Mouse (Mus musculus) neural tube, embryonic 15.5 days (tissue): Measurements from ENCODE around the gene Ddx47. TPM values are rescaled to one million over a fixed set of nuclear protein-coding genes. Genes with fewer than 3 reads are reported as not detected.

ENCODE experiments used
- ATAC-seq: fragments of 200-750 bp; cut with Nextera tagmentation; 2 replicates; pipeline ENCODE4 v1.8.0; 2017; ENCODE audit warnings: mild to moderate bottlenecking, moderate TSS enrichment, moderate library complexity; ENCODE audit not compliant: low FRiP score
- H3K27ac ChIP-seq: fragments of 300-500 bp; sonication (generic); replicated peaks from 2 replicates; pipeline ENCODE4 v1.5.1; 2015; ENCODE audit warnings: mild to moderate bottlenecking, inconsistent platforms
- H3K27me3 ChIP-seq: fragments of 300-500 bp; sonication (generic); replicated peaks from 2 replicates; pipeline ENCODE4 v1.6.1; 2015; ENCODE audit warnings: inconsistent platforms
- H3K36me3 ChIP-seq: fragments of 300-500 bp; sonication (generic); 2 replicates; pipeline ENCODE4 v1.6.1; 2015; ENCODE audit warnings: inconsistent platforms
- H3K4me1 ChIP-seq: fragments of 300-500 bp; sonication (generic); 2 replicates; pipeline ENCODE4 v1.6.1; 2015; ENCODE audit warnings: inconsistent platforms
- H3K4me2 ChIP-seq: fragments of 300-500 bp; sonication (generic); 2 replicates; pipeline ENCODE4 v1.6.1; 2015; ENCODE audit warnings: inconsistent platforms, mild to moderate bottlenecking, moderate library complexity
- H3K4me3 ChIP-seq: fragments of 300-500 bp; sonication (generic); replicated peaks from 2 replicates; pipeline ENCODE4 v1.5.1; 2015; ENCODE audit warnings: mild to moderate bottlenecking, inconsistent platforms
- H3K9ac ChIP-seq: fragments of 300-500 bp; sonication (generic); replicated peaks from 2 replicates; pipeline ENCODE4 v1.6.1; 2015; ENCODE audit warnings: mild to moderate bottlenecking, inconsistent platforms
- H3K9me3 ChIP-seq: fragments of 300-500 bp; sonication (generic); replicated peaks from 2 replicates; pipeline ENCODE4 v1.6.1; 2016; ENCODE audit warnings: inconsistent platforms
- WGBS: fragments of 180-500 bp; shearing (Covaris S2); methylation state at CpG from one replicate; pipeline ENCODE4 v1.1.7; 2015; ENCODE audit warnings: mixed read lengths; 5-methylcytosine and 5-hydroxymethylcytosine counted together
- polyA plus RNA-seq: library from polyadenylated mRNA; unstranded; fragments of >200 nt; fragmentation: Nextera tagmentation; extraction: Ambion mirVana; gene quantifications from 2 replicates; pipeline ENCODE4 v1.2.1, GENCODE M21; 2015

The Ddx47 gene
- polyA plus RNA-seq, 1 experiment from 2014 or later: 74.6 TPM

DNA sequence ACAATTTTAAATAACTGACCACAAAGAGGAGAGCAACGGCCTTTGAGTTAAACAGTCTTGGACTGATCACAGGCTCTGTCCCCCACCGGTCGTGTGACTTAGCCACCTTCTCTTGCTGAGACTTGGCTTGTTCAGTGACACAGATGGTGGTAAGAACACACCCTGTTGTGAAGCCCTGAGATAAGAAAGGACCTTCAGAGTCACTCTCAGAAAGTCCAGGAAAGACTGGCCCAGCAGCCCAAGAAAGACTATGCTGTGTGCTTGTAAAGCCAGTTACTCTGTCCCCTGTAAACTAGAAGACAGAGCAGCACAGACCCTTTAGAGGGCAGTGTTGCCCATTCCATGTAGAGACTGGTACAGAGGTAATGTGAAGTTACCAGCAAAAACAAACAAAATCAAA is 26.7 kb upstream of the Ddx47 start:
- H3K27ac ChIP-seq: no peak overlapping the region
- no peak for ATAC-seq
- H3K36me3 ChIP-seq: no peaks in the 10 kb centered on the region
- peaks cover 20% of the 10 kb centered on the region for H3K4me1 ChIP-seq
- H3K27me3 ChIP-seq: no peaks in the 10 kb centered on the region
- 0 out of 2 replicates have a peak overlapping the region, but pooled peaks have one; percentile 2 for H3K4me3 ChIP-seq
- peak overlapping the region; percentile 91; the same call in 1 of the 2 replicates for H3K4me2 ChIP-seq
- H3K9me3 ChIP-seq: no peaks in the 10 kb centered on the region
- H3K9ac ChIP-seq: no peak overlapping the region
- 67% methylated on average over 3 of the region's 3 CpGs for WGBS

DNA sequence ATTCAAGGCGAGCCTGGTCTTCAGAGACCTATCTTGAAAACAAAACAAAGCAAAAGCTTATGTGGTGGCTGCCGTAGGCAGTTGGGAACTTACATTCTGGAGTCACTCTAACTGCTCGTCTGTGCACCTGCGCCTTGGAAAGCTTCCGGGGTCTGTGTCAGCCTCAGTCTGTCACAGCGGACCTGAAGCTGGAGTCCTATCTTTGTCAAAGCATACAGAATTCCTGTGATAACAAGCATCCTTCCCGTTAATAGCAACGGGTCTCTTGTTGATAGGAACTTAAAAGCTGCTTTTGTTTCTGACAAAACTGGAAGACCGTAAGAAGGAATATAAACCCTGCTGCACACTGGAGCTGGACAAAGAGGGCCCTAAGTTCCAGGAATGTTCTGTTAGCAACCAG is 23.0 kb upstream of the Ddx47 start:
- H3K36me3 ChIP-seq: no peaks in the 10 kb centered on the region
- H3K4me1 ChIP-seq: peaks cover 11% of the 10 kb centered on the region
- no peak for ATAC-seq
- H3K9me3 ChIP-seq: no peaks in the 10 kb centered on the region
- H3K4me2 ChIP-seq: no peak overlapping the region
- no peak overlapping the region for H3K4me3 ChIP-seq
- no peak overlapping the region for H3K27ac ChIP-seq
- H3K27me3 ChIP-seq: no peaks in the 10 kb centered on the region
- H3K9ac ChIP-seq: no peak overlapping the region
- 84% methylated on average over 9 of the region's 9 CpGs for WGBS

DNA sequence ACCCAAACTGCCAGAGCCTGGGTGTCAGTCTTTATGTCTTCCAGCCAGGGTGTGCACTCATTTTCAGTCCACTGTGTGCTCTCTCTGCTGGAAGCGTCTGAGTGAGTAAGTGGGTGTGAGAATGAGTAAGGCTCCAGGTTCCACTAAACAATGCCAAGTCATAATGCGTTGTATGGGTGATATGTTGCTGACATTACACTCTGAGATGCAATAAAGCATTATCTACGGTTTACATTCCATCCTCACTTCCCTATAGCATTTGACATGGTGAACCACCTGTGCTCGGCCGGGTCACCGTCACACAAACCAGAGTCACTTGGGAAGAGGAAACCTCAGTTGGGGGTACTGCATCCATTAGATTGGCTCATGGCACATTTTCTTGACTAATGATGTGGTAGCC is 20.7 kb upstream of the Ddx47 start:
- ATAC-seq: no peak
- WGBS: 88% methylated on average over 6 of the region's 6 CpGs

DNA sequence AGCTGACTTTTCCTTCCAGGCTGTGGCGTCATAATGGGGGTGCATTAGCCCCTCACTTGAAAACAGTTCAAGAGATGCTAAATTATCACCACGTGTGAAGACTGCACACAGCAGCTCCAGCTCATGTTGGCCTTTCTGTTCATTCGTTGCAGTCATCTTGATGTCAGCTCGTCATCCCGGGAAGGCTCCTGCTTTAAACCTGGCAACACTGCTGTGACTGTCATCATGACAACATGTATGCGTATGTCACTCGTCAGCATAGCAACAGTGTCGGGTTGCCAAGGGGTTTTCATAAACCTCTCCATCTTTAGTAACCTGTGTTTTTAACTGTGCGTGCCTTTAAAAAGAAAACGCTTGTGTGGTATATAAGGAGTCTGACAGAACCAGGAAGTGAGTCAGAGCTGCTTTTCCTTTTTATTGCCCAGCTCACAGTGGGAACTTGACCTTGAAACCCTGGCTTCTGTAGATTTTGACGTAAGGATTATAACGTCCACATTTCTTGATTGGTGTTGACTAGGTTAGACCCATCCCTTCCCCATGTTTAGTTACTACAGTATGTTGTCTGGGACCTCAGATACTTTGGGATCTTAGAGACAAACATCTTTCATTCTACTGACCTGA is 17.3 kb upstream of the Ddx47 start:
- WGBS: 79% methylated on average over 12 of the region's 12 CpGs
- no peak overlapping the region for H3K4me2 ChIP-seq
- H3K9ac ChIP-seq: no peak overlapping the region
- no peaks in the 10 kb centered on the region for H3K9me3 ChIP-seq
- no peaks in the 10 kb centered on the region for H3K36me3 ChIP-seq
- H3K27ac ChIP-seq: no peak overlapping the region
- no peak overlapping the region for H3K4me3 ChIP-seq
- no peaks in the 10 kb centered on the region for H3K4me1 ChIP-seq
- no peaks in the 10 kb centered on the region for H3K27me3 ChIP-seq
- no peak for ATAC-seq

More for the DNA sequence above, 20.7 kb upstream of the Ddx47 start:
- Histone ChIP-seq H3K27ac (no peak overlapping the region), H3K36me3 (no peaks in the 10 kb centered on the region), H3K9ac (no peak overlapping the region), H3K4me3 (no peak overlapping the region), H3K4me2 (no peak overlapping the region), H3K9me3 (no peaks in the 10 kb centered on the region), H3K4me1 (no peaks in the 10 kb centered on the region), H3K27me3 (no peaks in the 10 kb centered on the region)

DNA sequence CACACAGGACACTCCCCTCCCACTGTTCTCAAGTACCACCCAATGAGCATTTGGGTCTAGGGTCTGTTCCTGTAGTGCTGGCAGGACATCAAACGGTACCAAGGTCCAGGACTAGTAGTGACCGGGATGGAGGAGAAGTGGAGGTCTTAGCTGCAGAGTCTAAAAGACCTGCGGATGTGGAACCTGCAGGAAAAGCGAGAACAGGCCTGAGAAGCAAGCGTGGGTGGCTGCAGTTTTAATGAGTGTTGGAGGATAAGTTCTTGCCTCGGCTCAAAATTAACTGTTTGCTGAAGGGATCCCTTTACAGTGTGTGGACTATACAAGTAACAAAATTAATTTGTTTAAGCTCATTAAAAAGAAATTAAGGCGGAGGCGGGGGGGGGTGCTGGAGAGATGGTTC is 16.4 kb upstream of the Ddx47 start:
- no peak overlapping the region for H3K4me3 ChIP-seq
- no peaks in the 10 kb centered on the region for H3K27me3 ChIP-seq
- no peaks in the 10 kb centered on the region for H3K4me1 ChIP-seq
- H3K9ac ChIP-seq: no peak overlapping the region
- 81% methylated on average over 8 of the region's 8 CpGs for WGBS
- no peaks in the 10 kb centered on the region for H3K36me3 ChIP-seq
- no peak for ATAC-seq
- H3K27ac ChIP-seq: no peak overlapping the region
- no peaks in the 10 kb centered on the region for H3K9me3 ChIP-seq
- H3K4me2 ChIP-seq: no peak overlapping the region

DNA sequence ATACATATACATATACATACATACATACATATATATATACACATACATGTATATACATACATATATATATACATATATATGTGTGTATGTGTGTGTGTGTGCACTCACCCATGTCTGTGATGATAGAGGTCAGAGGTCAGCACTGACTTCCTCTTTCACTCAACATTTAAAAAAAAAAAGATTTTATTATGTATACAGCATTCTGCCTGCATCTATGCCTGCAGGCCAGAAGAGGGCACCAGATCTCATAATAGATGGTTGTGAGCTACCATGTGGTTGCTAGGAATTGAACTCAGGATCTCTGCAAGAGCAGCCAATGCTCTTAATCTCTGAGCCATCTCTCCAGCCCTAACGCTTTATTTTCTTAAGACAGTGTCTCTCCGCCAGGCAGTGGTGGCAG is 14.5 kb upstream of the Ddx47 start:
- 91% methylated on average over 2 of the region's 2 CpGs for WGBS
- ATAC-seq: no peak

DNA sequence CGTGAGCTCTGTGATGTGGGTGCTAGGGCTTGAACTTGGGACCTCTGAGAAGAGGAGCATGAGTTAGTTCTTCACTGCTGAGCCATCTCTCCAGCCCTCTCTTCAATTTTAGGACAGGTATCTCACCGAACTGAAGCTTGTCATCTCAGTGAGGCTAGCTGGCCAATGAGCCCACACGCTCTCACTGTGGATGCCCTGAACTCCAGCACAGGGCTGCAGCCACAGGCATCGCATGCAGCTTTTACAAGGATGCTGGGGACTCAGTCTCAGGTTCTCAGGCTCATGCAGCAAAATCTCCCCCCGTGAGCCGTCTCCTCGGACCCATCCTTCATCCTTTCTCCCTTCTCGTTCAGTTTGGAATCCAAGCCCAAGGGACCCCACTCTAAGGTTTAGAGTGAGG is 13.3 kb upstream of the Ddx47 start:
- ATAC-seq: no peak
- Histone ChIP-seq H3K4me1 (no peaks in the 10 kb centered on the region), H3K27me3 (no peaks in the 10 kb centered on the region), H3K36me3 (no peaks in the 10 kb centered on the region), H3K9me3 (no peaks in the 10 kb centered on the region), H3K27ac (no peak overlapping the region), H3K4me2 (no peak overlapping the region), H3K9ac (no peak overlapping the region), H3K4me3 (no peak overlapping the region)
- WGBS: 91% methylated on average over 8 of the region's 8 CpGs

More for the DNA sequence above, 14.5 kb upstream of the Ddx47 start:
- Histone ChIP-seq H3K27ac (no peak overlapping the region), H3K36me3 (no peaks in the 10 kb centered on the region), H3K4me3 (no peak overlapping the region), H3K4me2 (no peak overlapping the region), H3K9ac (no peak overlapping the region), H3K9me3 (no peaks in the 10 kb centered on the region), H3K27me3 (no peaks in the 10 kb centered on the region), H3K4me1 (no peaks in the 10 kb centered on the region)

DNA sequence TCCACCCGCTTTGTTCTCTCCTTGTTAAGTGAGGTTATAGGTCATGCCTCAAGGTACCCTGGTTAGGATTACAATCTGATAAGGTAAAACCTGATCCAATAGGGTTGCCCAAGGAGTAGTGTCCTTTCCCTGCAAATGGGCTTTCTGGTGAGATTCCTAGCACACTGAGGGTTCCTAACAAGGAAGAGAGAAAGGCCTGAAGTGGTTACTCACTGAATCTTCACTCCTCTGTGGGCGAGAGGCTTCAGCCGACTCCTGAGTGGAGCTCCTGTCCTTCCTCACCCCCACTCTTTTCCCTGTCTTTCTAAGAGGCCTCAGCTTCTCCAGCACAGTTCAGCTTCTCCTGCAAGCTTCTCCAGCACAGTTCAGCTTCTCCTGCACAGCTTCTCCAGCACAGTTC is 12.6 kb upstream of the Ddx47 start:
- H3K9ac ChIP-seq: no peak overlapping the region

DNA sequence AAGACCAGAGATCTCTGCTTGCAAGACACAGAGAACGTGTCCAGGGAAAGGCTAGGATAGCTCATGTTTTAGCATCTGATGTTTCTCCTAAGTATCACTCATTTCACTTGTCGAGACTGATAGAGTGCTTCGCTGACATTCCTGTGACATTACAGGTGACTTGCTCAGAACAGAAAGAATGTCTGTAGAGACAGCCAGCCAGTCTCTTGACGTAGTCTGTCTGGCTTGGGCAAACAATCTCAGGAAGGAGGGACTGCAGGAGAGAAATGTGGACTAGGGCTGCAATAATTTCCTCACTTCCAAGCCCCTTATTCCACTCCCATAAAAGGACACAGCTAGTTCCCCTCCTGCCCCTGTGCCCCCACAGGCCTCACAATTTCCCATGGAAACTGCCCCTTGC is 11.1 kb upstream of the Ddx47 start:
- H3K4me3 ChIP-seq: no peak overlapping the region
- no peak overlapping the region for H3K4me2 ChIP-seq
- ATAC-seq: no peak
- no peaks in the 10 kb centered on the region for H3K27me3 ChIP-seq
- no peak overlapping the region for H3K9ac ChIP-seq
- 72% methylated on average over 4 of the region's 4 CpGs for WGBS
- no peaks in the 10 kb centered on the region for H3K4me1 ChIP-seq
- H3K9me3 ChIP-seq: no peaks in the 10 kb centered on the region
- no peaks in the 10 kb centered on the region for H3K36me3 ChIP-seq
- no peak overlapping the region for H3K27ac ChIP-seq

More for the DNA sequence above, 12.6 kb upstream of the Ddx47 start:
- Histone ChIP-seq H3K9me3 (no peaks in the 10 kb centered on the region), H3K27me3 (no peaks in the 10 kb centered on the region), H3K27ac (no peak overlapping the region), H3K36me3 (no peaks in the 10 kb centered on the region), H3K4me1 (no peaks in the 10 kb centered on the region), H3K4me3 (no peak overlapping the region), H3K4me2 (no peak overlapping the region)
- WGBS: 80% methylated on average over 3 of the region's 3 CpGs
- no peak for ATAC-seq

DNA sequence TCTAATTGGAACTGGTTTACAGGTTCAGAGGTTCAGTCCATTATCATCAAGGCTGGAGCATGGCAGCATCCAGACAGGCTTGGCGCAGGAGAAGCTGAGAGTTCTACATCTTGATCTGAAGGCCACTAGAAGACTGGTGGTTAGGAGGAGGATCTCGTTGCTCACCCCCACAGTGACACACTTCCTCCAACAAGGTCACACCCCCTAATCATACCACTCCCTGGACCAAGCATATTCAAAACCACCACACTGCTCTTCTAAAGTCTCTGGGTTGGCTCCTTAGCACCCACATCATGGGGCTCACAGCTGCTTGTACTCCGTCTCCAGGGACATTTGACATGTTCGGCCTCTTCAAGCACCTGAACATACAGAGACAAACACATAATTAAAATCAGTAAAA is 9.4 kb upstream of the Ddx47 start:
- Histone ChIP-seq H3K27me3 (no peaks in the 10 kb centered on the region), H3K4me2 (no peak overlapping the region), H3K4me1 (no peaks in the 10 kb centered on the region), H3K9ac (no peak overlapping the region), H3K4me3 (no peak overlapping the region), H3K36me3 (no peaks in the 10 kb centered on the region), H3K27ac (no peak overlapping the region), H3K9me3 (no peaks in the 10 kb centered on the region)
- ATAC-seq: no peak
- WGBS: 91% methylated on average over 4 of the region's 4 CpGs

DNA sequence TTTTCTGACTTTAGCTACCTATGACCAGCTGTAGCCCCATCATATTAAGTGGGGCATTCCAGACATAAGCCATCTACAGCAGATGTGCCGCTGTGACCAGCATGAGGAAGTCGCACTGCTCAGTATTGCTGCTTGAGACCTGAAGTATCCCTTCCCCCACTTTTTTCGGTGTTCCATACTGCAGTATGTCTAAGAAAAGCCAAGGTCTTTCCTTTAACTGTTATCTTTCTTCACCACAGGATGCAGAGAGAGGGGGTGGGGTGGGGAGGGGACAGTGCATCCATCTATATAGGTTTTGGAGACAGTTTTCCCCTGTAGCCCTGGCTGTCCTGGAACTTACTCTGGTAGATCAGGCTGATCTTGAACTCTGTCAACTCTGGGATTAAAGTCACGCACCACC is 5.0 kb upstream of the Ddx47 start:
- no peaks in the 10 kb centered on the region for H3K27me3 ChIP-seq
- H3K36me3 ChIP-seq: no peaks in the 10 kb centered on the region
- no peak overlapping the region for H3K4me3 ChIP-seq
- H3K4me2 ChIP-seq: no peak overlapping the region
- H3K9ac ChIP-seq: no peak overlapping the region
- no peak overlapping the region for H3K27ac ChIP-seq
- 93% methylated on average over 4 of the region's 4 CpGs for WGBS
- no peaks in the 10 kb centered on the region for H3K9me3 ChIP-seq
- H3K4me1 ChIP-seq: peaks cover 2% of the 10 kb centered on the region; the same call in 1 of the 2 replicates
- ATAC-seq: no peak

DNA sequence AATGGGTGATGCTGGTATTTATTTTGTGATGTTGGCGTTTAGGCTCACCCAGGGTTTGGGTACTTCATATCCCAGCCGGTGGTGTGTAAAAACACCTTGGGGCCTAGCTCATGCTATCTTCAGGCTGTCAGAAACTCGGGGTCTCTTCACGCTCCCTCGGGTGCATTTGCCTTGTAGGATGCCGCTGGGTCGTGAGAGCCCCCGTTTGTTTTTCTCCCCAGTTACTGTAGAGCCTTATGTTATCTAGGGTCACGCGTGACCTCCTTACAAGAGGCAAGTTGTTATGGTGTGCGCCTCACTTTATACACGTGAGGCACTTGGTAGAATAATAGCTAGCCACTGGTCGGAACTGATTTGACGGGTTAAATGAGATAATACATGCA is 313 bp downstream of the Ddx47 start:
- peak overlapping the region; percentile 67 for H3K9ac ChIP-seq
- no peaks in the 10 kb centered on the region for H3K27me3 ChIP-seq
- H3K4me3 ChIP-seq: peak overlapping the region; percentile 66
- peak overlapping the region; percentile 34; the same call in 1 of the 2 replicates for H3K27ac ChIP-seq
- H3K4me1 ChIP-seq: peaks cover 11% of the 10 kb centered on the region
- H3K4me2 ChIP-seq: peak overlapping the region; percentile 82
- H3K36me3 ChIP-seq: peaks cover 32% of the 10 kb centered on the region
- WGBS: 1% methylated on average over 14 of the region's 14 CpGs
- peak; percentile 58 for ATAC-seq
- no peaks in the 10 kb centered on the region for H3K9me3 ChIP-seq
